Mouse (Mus musculus) MEL (cell line): ENCODE results near the gene Rnf126. TPM values are rescaled to one million over a fixed set of nuclear protein-coding genes. Genes with fewer than 3 reads are reported as not detected.
"Not testable (repeated sequence)": the region's sequence is repeated elsewhere in the genome, so short reads cannot be mapped to it uniquely, and the experiment has no call there.

ENCODE experiments used
- DNase-seq: peaks from one replicate; pipeline ENCODE4 v3.0.0; 2011; ENCODE audit warnings: low read depth, low spot score
- H3K27ac ChIP-seq: 2 replicates; pipeline ENCODE4 v1.5.1; 2012; ENCODE audit warnings: low read depth, mild to moderate bottlenecking, control low read depth, low read length, moderate library complexity; ENCODE audit not compliant: control insufficient read depth
- H3K27me3 ChIP-seq, 2 experiments: fragments of 150-350 bp in 1 of 2; sonication (generic) in 1 of 2; 2 replicates each; pipeline ENCODE4 v1.6.1; 2012; ENCODE audit warnings: low read length in 2 of 2, mild to moderate bottlenecking in 2 of 2, improper control_type of control experiment in 1 of 2, moderate library complexity in 1 of 2; ENCODE audit not compliant: insufficient read depth in 2 of 2, control insufficient read depth in 1 of 2
- H3K36me3 ChIP-seq, 2 experiments: 2 replicates each; pipeline ENCODE4 v1.6.1; 2012 to 2014; ENCODE audit warnings: low read length in 2 of 2, improper control_type of control experiment in 1 of 2, inconsistent platforms in 1 of 2, mild to moderate bottlenecking in 1 of 2; ENCODE audit not compliant: insufficient read depth in 2 of 2, control insufficient read depth in 1 of 2
- H3K4me1 ChIP-seq, 2 experiments: fragments of 150-350 bp in 1 of 2; sonication (generic) in 1 of 2; 2 replicates each; pipeline ENCODE4 v1.6.1; 2012; ENCODE audit warnings: low read length in 2 of 2, improper control_type of control experiment in 1 of 2, mild to moderate bottlenecking in 1 of 2; ENCODE audit not compliant: insufficient read depth in 2 of 2, control insufficient read depth in 1 of 2
- H3K4me3 ChIP-seq, 2 experiments: fragments of 150-350 bp in 1 of 2; sonication (generic) in 1 of 2; 2 replicates each; pipeline ENCODE4 v1.5.1; 2012; ENCODE audit warnings: low read depth in 2 of 2, low read length in 2 of 2, mild to moderate bottlenecking in 2 of 2, moderate library complexity in 2 of 2, control low read depth in 1 of 2, improper control_type of control experiment in 1 of 2; ENCODE audit not compliant: control insufficient read depth in 1 of 2, insufficient read depth in 1 of 2
- H3K79me2 ChIP-seq: 2 replicates; pipeline ENCODE4 v1.6.1; 2012; ENCODE audit warnings: mild to moderate bottlenecking, low read length, moderate library complexity; ENCODE audit not compliant: control insufficient read depth, poor library complexity, insufficient read depth
- H3K9ac ChIP-seq: 2 replicates; pipeline ENCODE4 v1.6.1; 2012; ENCODE audit warnings: low read depth, mild to moderate bottlenecking, control low read depth, low read length, moderate library complexity; ENCODE audit not compliant: control insufficient read depth, poor library complexity, severe bottlenecking
- H3K9me3 ChIP-seq: fragments of 150-350 bp; sonication (generic); replicated peaks from 2 replicates; pipeline ENCODE4 v1.6.1; 2012; ENCODE audit warnings: mild to moderate bottlenecking, low read length, improper control_type of control experiment, moderate library complexity; ENCODE audit not compliant: insufficient read depth
- BHLHE40 ChIP-seq: IDR thresholded peaks from 2 replicates; pipeline ENCODE4 v1.6.1; 2012; ENCODE audit warnings: low read depth, mild to moderate bottlenecking, inconsistent platforms, low read length, improper control_type of control experiment, borderline replicate concordance
- CHD2 ChIP-seq: IDR thresholded peaks from 2 replicates; pipeline ENCODE4 v1.6.1; 2011; ENCODE audit warnings: low read length, improper control_type of control experiment
- E2F4 ChIP-seq: IDR thresholded peaks from 2 replicates; pipeline ENCODE4 v1.6.1; 2011; ENCODE audit warnings: low read depth, low read length, improper control_type of control experiment, borderline replicate concordance
- ELF1 ChIP-seq: IDR thresholded peaks from 2 replicates; pipeline ENCODE4 v1.6.1; 2014; ENCODE audit warnings: low read depth, mild to moderate bottlenecking, inconsistent platforms, low read length, improper control_type of control experiment, moderate library complexity
- GATA1 ChIP-seq: IDR thresholded peaks from 2 replicates; pipeline ENCODE4 v1.6.1; 2011; ENCODE audit warnings: low read depth, low read length, improper control_type of control experiment
- HCFC1 ChIP-seq: IDR thresholded peaks from 2 replicates; pipeline ENCODE4 v1.6.1; 2012; ENCODE audit warnings: low read depth, mild to moderate bottlenecking, inconsistent platforms, low read length, improper control_type of control experiment, moderate library complexity
- JUND ChIP-seq: IDR thresholded peaks from 2 replicates; pipeline ENCODE4 v1.6.1; 2011; ENCODE audit warnings: low read depth, mild to moderate bottlenecking, improper control_type of control experiment, low read length
- KAT2A ChIP-seq: conservative IDR thresholded peaks from 2 replicates; pipeline ENCODE4 v1.6.1; 2012; ENCODE audit warnings: low read depth, low read length, improper control_type of control experiment, inconsistent platforms
- MAFK ChIP-seq: IDR thresholded peaks from 2 replicates; pipeline ENCODE4 v1.6.1; 2011; ENCODE audit warnings: low read depth, mild to moderate bottlenecking, low read length, improper control_type of control experiment, borderline replicate concordance
- MAX ChIP-seq: IDR thresholded peaks from 2 replicates; pipeline ENCODE4 v1.6.1; 2011; ENCODE audit warnings: low read length, improper control_type of control experiment
- MAZ ChIP-seq: IDR thresholded peaks from 2 replicates; pipeline ENCODE4 v1.6.1; 2012; ENCODE audit warnings: low read depth, mild to moderate bottlenecking, inconsistent platforms, low read length, improper control_type of control experiment
- MYB ChIP-seq: IDR thresholded peaks from 2 replicates; pipeline ENCODE4 v1.6.1; 2011; ENCODE audit warnings: mild to moderate bottlenecking, low read depth, low read length, improper control_type of control experiment
- POLR2A ChIP-seq, 2 experiments: IDR thresholded peaks; 2 replicates each; pipeline ENCODE4 v1.6.1; 2011 to 2012; ENCODE audit warnings: low read length in 2 of 2, mild to moderate bottlenecking in 2 of 2, control low read depth in 1 of 2, improper control_type of control experiment in 1 of 2, low read depth in 1 of 2, moderate library complexity in 1 of 2; ENCODE audit not compliant: control insufficient read depth in 1 of 2, insufficient read depth in 1 of 2, poor library complexity in 1 of 2
- RAD21 ChIP-seq: IDR thresholded peaks from 2 replicates; pipeline ENCODE4 v1.6.1; 2011; ENCODE audit warnings: mild to moderate bottlenecking, low read depth, low read length, improper control_type of control experiment
- RCOR1 ChIP-seq: IDR thresholded peaks from 2 replicates; pipeline ENCODE4 v1.6.1; 2012; ENCODE audit warnings: low read depth, mild to moderate bottlenecking, inconsistent platforms, low read length, improper control_type of control experiment
- SIN3A ChIP-seq: IDR thresholded peaks from 2 replicates; pipeline ENCODE4 v1.6.1; 2012; ENCODE audit warnings: low read length, improper control_type of control experiment, inconsistent platforms
- SMC3 ChIP-seq: IDR thresholded peaks from 2 replicates; pipeline ENCODE4 v1.6.1; 2011; ENCODE audit warnings: low read depth, low read length, improper control_type of control experiment
- TAL1 ChIP-seq: IDR thresholded peaks from 2 replicates; pipeline ENCODE4 v1.6.1; 2012; ENCODE audit warnings: mild to moderate bottlenecking, inconsistent platforms, low read length, moderate library complexity, mixed read lengths
- TCF12 ChIP-seq: IDR thresholded peaks from 2 replicates; pipeline ENCODE4 v1.6.1; 2014; ENCODE audit warnings: low read depth, mild to moderate bottlenecking, inconsistent platforms, low read length, improper control_type of control experiment, moderate library complexity
- UBTF ChIP-seq: IDR thresholded peaks from 2 replicates; pipeline ENCODE4 v1.6.1; 2012; ENCODE audit warnings: low read depth, mild to moderate bottlenecking, inconsistent platforms, low read length, improper control_type of control experiment, moderate library complexity, borderline replicate concordance; ENCODE audit not compliant: insufficient read depth
- USF1 ChIP-seq: IDR thresholded peaks from 2 replicates; pipeline ENCODE4 v1.6.1; 2014; ENCODE audit warnings: low read depth, mild to moderate bottlenecking, inconsistent platforms, low read length, improper control_type of control experiment, moderate library complexity
- USF2 ChIP-seq, 2 experiments: IDR thresholded peaks; 2 replicates each; pipeline ENCODE4 v1.6.1; 2011 to 2012; ENCODE audit warnings: improper control_type of control experiment in 2 of 2, low read length in 2 of 2, borderline replicate concordance in 1 of 2, inconsistent platforms in 1 of 2, low read depth in 1 of 2, mild to moderate bottlenecking in 1 of 2; ENCODE audit not compliant: insufficient read depth in 1 of 2
- ZC3H11A ChIP-seq: IDR thresholded peaks from 2 replicates; pipeline ENCODE4 v1.6.1; 2012; ENCODE audit warnings: low read depth, mild to moderate bottlenecking, inconsistent platforms, low read length, improper control_type of control experiment
- ZNF384 ChIP-seq: IDR thresholded peaks from 2 replicates; pipeline ENCODE4 v1.6.1; 2012; ENCODE audit warnings: low read depth, mild to moderate bottlenecking, inconsistent platforms, low read length, improper control_type of control experiment
- polyA plus RNA-seq, 2 experiments: library from polyadenylated mRNA; stranded (reverse) in 1 of 2; unstranded in 1 of 2; fragments of >175 nt in 1 of 2; fragments of >200 nt in 1 of 2; gene quantifications; 2 replicates each; pipeline versions ENCODE4 v1.2.1 to v1.2.4; 2012; ENCODE audit warnings: low replicate concordance in 2 of 2, low read depth in 1 of 2; ENCODE audit not compliant: insufficient read length in 2 of 2, insufficient read depth in 1 of 2, missing spikeins in 1 of 2
- total RNA-seq: library from RNA; depleted of rRNA; stranded (reverse); fragments of 300-350 nt; gene quantifications from 2 replicates; pipeline ENCODE4 v1.2.3, GENCODE M21; 2012

The Rnf126 gene
- total and polyA plus RNA-seq, 3 experiments: 84.8 to 184 (median 174) TPM

GRCm38 (mm10) chr10:79760603-79761143, 6.1 kb downstream of the Rnf126 start:
- Histone ChIP-seq H3K79me2 (peaks cover 30% of the 10 kb centered on the region), H3K4me3 (no peak overlapping the region), H3K4me1 (peaks cover 0 to 9% of the 10 kb centered on the region in 2 experiments; a peak in 2 of 4 replicates), H3K9me3 (no peaks in the 10 kb centered on the region), H3K36me3 (peaks cover 4 to 7% of the 10 kb centered on the region in 2 experiments; a peak in 3 of 4 replicates), H3K27ac (no peak overlapping the region), H3K9ac (no peak overlapping the region), H3K27me3 (no peaks in the 10 kb centered on the region)
- TF ChIP-seq E2F4 (no peak), MAZ (no peak), GATA1 (no peak), ZC3H11A (no peak), CHD2 (no peak), SMC3 (no peak), KAT2A (no peak), JUND (no peak), RAD21 (no peak)
- no peak for DNase-seq

GRCm38 (mm10) chr10:79759675-79760074, 7.1 kb downstream of the Rnf126 start:
- DNase-seq, H3K9me3 ChIP-seq, H3K4me1 ChIP-seq, H3K4me3 ChIP-seq, H3K9ac ChIP-seq, H3K27me3 ChIP-seq, H3K36me3 ChIP-seq, H3K27ac ChIP-seq: not testable (repeated sequence)
- TF ChIP-seq ZNF384: peak; percentile 64
- H3K79me2 ChIP-seq: peaks cover 20% of the 10 kb centered on the region

GRCm38 (mm10) chr10:79756660-79757059, 10.1 kb downstream of the Rnf126 start:
- Histone ChIP-seq H3K9me3 (no peaks in the 10 kb centered on the region), H3K9ac (no peak overlapping the region), H3K4me3 (no peak overlapping the region), H3K79me2 (no peaks in the 10 kb centered on the region), H3K27ac (no peak overlapping the region), H3K36me3 (peaks cover 0 to 4% of the 10 kb centered on the region in 2 experiments; a peak in 1 of 4 replicates), H3K27me3 (no peaks in the 10 kb centered on the region), H3K4me1 (no peaks in the 10 kb centered on the region)
- no peak for DNase-seq
- TF ChIP-seq HCFC1 (no peak), E2F4 (no peak), RAD21 (no peak), TAL1 (no peak), MYB (no peak), SIN3A (no peak), UBTF (no peak), POLR2A (IDR thresholded peaks at IDR 0.05; ENCODE audit: control insufficient read depth in 1 of 2, insufficient read depth in 1 of 2, low read depth in 1 of 2, low read length in 2 of 2, poor library complexity in 1 of 2) (no peak), BHLHE40 (no peak), USF2 (IDR thresholded peaks at IDR 0.05; ENCODE audit: borderline replicate concordance in 1 of 2, insufficient read depth in 1 of 2, low read depth in 1 of 2, low read length in 2 of 2) (no peak), USF1 (no peak), MAFK (no peak), JUND (no peak), GATA1 (no peak), ELF1 (no peak), TCF12 (no peak), MAZ (no peak), RCOR1 (no peak), MAX (no peak)
